Mouse (Mus musculus): ENCODE measurements around the gene Gm11541.
"Not testable (repeated sequence)": the region's sequence is repeated elsewhere in the genome, so short reads cannot be mapped to it uniquely, and the experiment has no call there.

Gene Gm11541

GRCm38 (mm10) chr11:94697140-94697539 lies 7.2 kb downstream of the Gm11541 start:
- no peak for DNase-seq (ENCODE audit: low spot score)

- DNase-seq (ENCODE audit: low spot score), result no peak
These were observed 8.8 kb downstream of the Gm11541 start for GRCm38 (mm10) chr11:94695508-94695907.

- not testable (repeated sequence) for DNase-seq (ENCODE audit: low spot score)
These were observed 11.8 kb downstream of the Gm11541 start for GRCm38 (mm10) chr11:94692502-94692901.

GRCm38 (mm10) chr11:94687178-94687577 lies 17.1 kb downstream of the Gm11541 start:
- no peak for DNase-seq (ENCODE audit: low spot score)

GRCm38 (mm10) chr11:94682427-94682826 lies 21.9 kb downstream of the Gm11541 start:
- DNase-seq (ENCODE audit: low spot score), result no peak

- DNase-seq (ENCODE audit: low spot score), result no peak
These were observed 22.7 kb downstream of the Gm11541 start for GRCm38 (mm10) chr11:94681640-94682039.

GRCm38 (mm10) chr11:94680639-94681038 lies 23.7 kb downstream of the Gm11541 start:
- no peak for DNase-seq (ENCODE audit: low spot score)

GRCm38 (mm10) chr11:94677607-94678145 lies 26.6 kb downstream of the Gm11541 start:
- DNase-seq (ENCODE audit: low spot score), result no peak

GRCm38 (mm10) chr11:94676754-94677606 lies 27.3 kb downstream of the Gm11541 start, which contains the start of gene Xylt2:
Gene Xylt2 (minus strand): TSS chr11:94677515.
- peak; percentile 94 for DNase-seq (ENCODE audit: low spot score)

- DNase-seq (ENCODE audit: low spot score), result no peak
These were observed 28.0 kb downstream of the Gm11541 start for GRCm38 (mm10) chr11:94676308-94676707.

GRCm38 (mm10) chr11:94675446-94675845 lies 28.9 kb downstream of the Gm11541 start:
- DNase-seq (ENCODE audit: low spot score), result no peak

GRCm38 (mm10) chr11:94674984-94675383 lies 29.3 kb downstream of the Gm11541 start:
- DNase-seq (ENCODE audit: low spot score), result no peak

GRCm38 (mm10) chr11:94665281-94665680 lies 39.0 kb downstream of the Gm11541 start:
- DNase-seq (ENCODE audit: low spot score), result no peak

- DNase-seq (ENCODE audit: low spot score), result no peak
These were observed 43.0 kb downstream of the Gm11541 start for GRCm38 (mm10) chr11:94661344-94661743.

GRCm38 (mm10) chr11:94653663-94654436 lies 50.4 kb downstream of the Gm11541 start, which contains the start of the genes Mrpl27 and Eme1:
Gene Mrpl27 (plus strand): TSS chr11:94653767.
Gene Eme1 (minus strand): TSS chr11:94653964.
- DNase-seq (ENCODE audit: low spot score), result peak; percentile 82

GRCm38 (mm10) chr11:94652973-94653372 lies 51.3 kb downstream of the Gm11541 start:
- DNase-seq (ENCODE audit: low spot score), result no peak

GRCm38 (mm10) chr11:94651241-94651640 lies 53.1 kb downstream of the Gm11541 start:
- not testable (repeated sequence) for DNase-seq (ENCODE audit: low spot score)

- DNase-seq (ENCODE audit: low spot score), result no peak
These were observed 57.8 kb downstream of the Gm11541 start for GRCm38 (mm10) chr11:94646457-94646856.
